Mouse (Mus musculus) bone marrow, adult 2 months (tissue): ENCODE measurements at regions not wholly inside any gene's neighbourhood (a gene's known extent, or its start where the extent isn't known, plus 50 kb on each side); places are given as distances from the start of the nearest gene placed in this dataset.

Experiments used
- H3K27ac ChIP-seq: fragments of 200-500 bp; 2 replicates; pipeline ENCODE4 v1.5.1; 2012; ENCODE audit warnings: low read depth, mild to moderate bottlenecking, control low read depth, inconsistent platforms, low read length; ENCODE audit not compliant: control insufficient read depth, poor library complexity, insufficient read depth
- H3K4me1 ChIP-seq: fragments of 200-500 bp; 2 replicates; pipeline ENCODE4 v1.6.1; 2011; ENCODE audit warnings: low read length; ENCODE audit not compliant: control insufficient read depth, insufficient read depth
- H3K4me3 ChIP-seq: fragments of 200-500 bp; replicated peaks from 2 replicates; pipeline ENCODE3; 2011; ENCODE audit warnings: mild to moderate bottlenecking, low read depth, low read length, control low read depth; ENCODE audit not compliant: control insufficient read depth
- CTCF ChIP-seq: fragments of 200-500 bp; IDR thresholded peaks from 2 replicates; pipeline ENCODE4 v1.5.1; 2011; ENCODE audit warnings: low read length, control low read depth; ENCODE audit not compliant: control insufficient read depth, insufficient read depth
- POLR2A ChIP-seq: fragments of 200-500 bp; IDR thresholded peaks from 2 replicates; pipeline ENCODE4 v1.6.1; 2011; ENCODE audit warnings: low read depth, mild to moderate bottlenecking, control low read depth, low read length, borderline replicate concordance; ENCODE audit not compliant: control insufficient read depth
- WGBS: fragments of 180-500 bp; shearing (Covaris S2); methylation state at CpG from one replicate; pipeline ENCODE4 v1.1.7; 2018; 5-methylcytosine and 5-hydroxymethylcytosine counted together

- H3K27ac ChIP-seq, result no peak overlapping the region
Measured at GRCm38 (mm10) chr15:62122265-62123023, 1199.6 kb upstream of the A1bg start.

GRCm38 (mm10) chr15:62121696-62122095 is 1198.9 kb upstream of the A1bg start:
- Histone ChIP-seq H3K4me3 (no peak overlapping the region), H3K27ac (0 out of 2 replicates have a peak overlapping the region, but pooled peaks have one; percentile 17), H3K4me1 (no peaks in the 10 kb centered on the region; the same call in 1 of the 2 replicates)
- TF ChIP-seq POLR2A (no peak), CTCF (no peak)
- 81% methylated on average over 4 of the region's 4 CpGs for WGBS

More at GRCm38 (mm10) chr15:62122265-62123023, 1199.6 kb upstream of the A1bg start:
- WGBS, result 65% methylated on average over 9 of the region's 9 CpGs
- Histone ChIP-seq H3K4me3 (no peak overlapping the region), H3K4me1 (no peaks in the 10 kb centered on the region; the same call in 1 of the 2 replicates)
- TF ChIP-seq CTCF (no peak), POLR2A (no peak)

GRCm38 (mm10) chr15:62120735-62121134 is 1197.9 kb upstream of the A1bg start:
- no peak for TF ChIP-seq CTCF
- no peak for TF ChIP-seq POLR2A
- H3K4me3 ChIP-seq, result no peak overlapping the region
- H3K27ac ChIP-seq, result no peak overlapping the region
- H3K4me1 ChIP-seq, result no peaks in the 10 kb centered on the region; the same call in 1 of the 2 replicates
- 63% methylated on average over 4 of the region's 4 CpGs for WGBS

- Histone ChIP-seq H3K4me1 (no peaks in the 10 kb centered on the region; the same call in 1 of the 2 replicates), H3K27ac (no peak overlapping the region), H3K4me3 (no peak overlapping the region)
- TF ChIP-seq CTCF (no peak), POLR2A (no peak)
- 88% methylated on average over 10 of the region's 10 CpGs for WGBS
Measured at GRCm38 (mm10) chr15:62118997-62119396, 1196.2 kb upstream of the A1bg start.

GRCm38 (mm10) chr15:62116184-62116583 is 1193.4 kb upstream of the A1bg start:
- no peak for TF ChIP-seq CTCF
- TF ChIP-seq POLR2A, result no peak
- no peak overlapping the region for H3K4me3 ChIP-seq
- WGBS, result 22% methylated on average over 1 of the region's 1 CpGs
- H3K4me1 ChIP-seq, result no peaks in the 10 kb centered on the region
- no peak overlapping the region for H3K27ac ChIP-seq

GRCm38 (mm10) chr15:62114815-62115214 is 1192.0 kb upstream of the A1bg start:
- H3K4me3 ChIP-seq, result no peak overlapping the region
- no peak overlapping the region for H3K27ac ChIP-seq
- no peaks in the 10 kb centered on the region for H3K4me1 ChIP-seq
- no peak for TF ChIP-seq CTCF
- TF ChIP-seq POLR2A, result no peak
- 85% methylated on average over 4 of the region's 4 CpGs for WGBS

GRCm38 (mm10) chr15:62112151-62112550 is 1189.3 kb upstream of the A1bg start:
- Histone ChIP-seq H3K27ac (no peak overlapping the region), H3K4me3 (no peak overlapping the region), H3K4me1 (no peaks in the 10 kb centered on the region)
- TF ChIP-seq CTCF (no peak), POLR2A (no peak)
- WGBS, result 79% methylated on average over 2 of the region's 2 CpGs

GRCm38 (mm10) chr15:62107976-62108375 is 1185.2 kb upstream of the A1bg start:
- TF ChIP-seq CTCF (no peak), POLR2A (no peak)
- Histone ChIP-seq H3K4me3 (no peak overlapping the region), H3K4me1 (no peaks in the 10 kb centered on the region; the same call in 1 of the 2 replicates), H3K27ac (no peak overlapping the region)
- 76% methylated on average over 3 of the region's 3 CpGs for WGBS

GRCm38 (mm10) chr15:62106518-62106975 is 1183.7 kb upstream of the A1bg start:
- no peak for TF ChIP-seq CTCF
- Histone ChIP-seq H3K4me1 (no peaks in the 10 kb centered on the region; the same call in 1 of the 2 replicates), H3K27ac (no peak overlapping the region), H3K4me3 (no peak overlapping the region)
- WGBS, result 14% methylated on average over 5 of the region's 5 CpGs
